Mouse (Mus musculus): ENCODE results near the gene Slc38a2. TPM values are rescaled to one million over a fixed set of nuclear protein-coding genes. Genes with fewer than 3 reads are reported as not detected.

Gene Slc38a2
- polyA plus RNA-seq, 1 experiment from 2014 or later: 199 TPM

- no peaks in the 10 kb centered on the region for H3K9me3 ChIP-seq
- H3K4me1 ChIP-seq: 0 out of 2 replicates have a peak, but pooled peaks cover 1% of the 10 kb centered on the region
- H3K27ac ChIP-seq: no peak overlapping the region
- no peak overlapping the region for H3K4me2 ChIP-seq
- no peaks in the 10 kb centered on the region for H3K36me3 ChIP-seq (replicated peaks)
- H3K27me3 ChIP-seq: no peaks in the 10 kb centered on the region
- ATAC-seq (ENCODE audit: low FRiP score): no peak
- no peak overlapping the region for H3K4me3 ChIP-seq (replicated peaks)
- WGBS: 94% methylated on average over 7 of the region's 7 CpGs
- no peak overlapping the region for H3K9ac ChIP-seq
Measured at GRCm38 (mm10) chr15:96715692-96716080, 16.2 kb upstream of the Slc38a2 start.

DNA sequence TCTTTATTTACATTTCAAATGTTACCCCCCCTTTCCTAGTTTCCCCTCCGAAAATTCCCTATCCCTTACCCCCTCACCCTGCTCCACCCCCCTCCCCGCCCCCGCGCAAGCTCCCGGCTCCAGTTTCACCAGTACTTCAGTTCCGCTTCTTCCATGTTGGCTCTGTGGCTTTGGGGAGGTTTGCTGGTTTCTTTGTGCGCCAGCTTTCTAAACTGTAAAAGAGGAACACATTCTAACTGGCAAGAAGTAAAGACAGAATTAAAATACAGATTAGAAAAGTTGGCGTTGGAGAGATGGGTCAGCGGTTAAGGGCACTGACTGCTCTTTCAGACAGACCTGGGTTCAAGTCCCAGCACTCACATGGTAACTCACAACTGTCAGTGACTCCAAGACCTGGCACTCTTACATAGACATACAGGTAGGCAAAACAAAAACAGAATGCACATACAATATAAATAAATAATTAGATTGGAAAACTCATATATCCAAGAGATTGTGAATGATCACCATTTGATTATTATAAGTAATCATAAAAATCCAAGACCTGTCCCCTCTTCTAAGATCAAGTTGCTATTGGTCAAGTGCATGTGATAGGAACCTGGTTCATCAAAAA lies 15.7 kb upstream of the Slc38a2 start:
- Histone ChIP-seq H3K27ac (no peak overlapping the region), H3K4me1 (peaks cover 5% of the 10 kb centered on the region; the same call in 1 of the 2 replicates), H3K9me3 (no peaks in the 10 kb centered on the region), H3K4me2 (no peak overlapping the region), H3K36me3 (replicated peaks) (no peaks in the 10 kb centered on the region), H3K4me3 (replicated peaks) (no peak overlapping the region), H3K9ac (no peak overlapping the region), H3K27me3 (no peaks in the 10 kb centered on the region)
- WGBS: 91% methylated on average over 9 of the region's 9 CpGs
- no peak for ATAC-seq (ENCODE audit: low FRiP score)

- Histone ChIP-seq H3K27me3 (no peaks in the 10 kb centered on the region), H3K9ac (no peak overlapping the region), H3K36me3 (replicated peaks) (no peaks in the 10 kb centered on the region), H3K27ac (no peak overlapping the region), H3K4me1 (peaks cover 5% of the 10 kb centered on the region; the same call in 1 of the 2 replicates), H3K4me2 (no peak overlapping the region), H3K4me3 (replicated peaks) (no peak overlapping the region), H3K9me3 (no peaks in the 10 kb centered on the region)
- WGBS: 90% methylated on average over 3 of the region's 3 CpGs
- no peak for ATAC-seq (ENCODE audit: low FRiP score)
Measured at GRCm38 (mm10) chr15:96714676-96715016, 15.1 kb upstream of the Slc38a2 start.

GRCm38 (mm10) chr15:96713758-96714675 lies 14.5 kb upstream of the Slc38a2 start:
- ATAC-seq (ENCODE audit: low FRiP score): no peak
- no peaks in the 10 kb centered on the region for H3K27me3 ChIP-seq
- H3K4me3 ChIP-seq (replicated peaks): no peak overlapping the region
- no peak overlapping the region for H3K27ac ChIP-seq
- H3K4me1 ChIP-seq: peaks cover 9% of the 10 kb centered on the region
- WGBS: 94% methylated on average over 6 of the region's 7 CpGs
- no peak overlapping the region for H3K9ac ChIP-seq
- no peak overlapping the region for H3K4me2 ChIP-seq
- no peaks in the 10 kb centered on the region for H3K36me3 ChIP-seq (replicated peaks)
- no peaks in the 10 kb centered on the region for H3K9me3 ChIP-seq

- Histone ChIP-seq H3K9ac (no peak overlapping the region), H3K27ac (no peak overlapping the region), H3K36me3 (replicated peaks) (no peaks in the 10 kb centered on the region), H3K4me2 (no peak overlapping the region), H3K4me1 (peaks cover 11% of the 10 kb centered on the region), H3K9me3 (no peaks in the 10 kb centered on the region), H3K27me3 (no peaks in the 10 kb centered on the region), H3K4me3 (replicated peaks) (no peak overlapping the region)
- ATAC-seq (ENCODE audit: low FRiP score): no peak
- WGBS: 94% methylated on average over 5 of the region's 5 CpGs
Measured at GRCm38 (mm10) chr15:96712338-96712737, 12.8 kb upstream of the Slc38a2 start.

DNA sequence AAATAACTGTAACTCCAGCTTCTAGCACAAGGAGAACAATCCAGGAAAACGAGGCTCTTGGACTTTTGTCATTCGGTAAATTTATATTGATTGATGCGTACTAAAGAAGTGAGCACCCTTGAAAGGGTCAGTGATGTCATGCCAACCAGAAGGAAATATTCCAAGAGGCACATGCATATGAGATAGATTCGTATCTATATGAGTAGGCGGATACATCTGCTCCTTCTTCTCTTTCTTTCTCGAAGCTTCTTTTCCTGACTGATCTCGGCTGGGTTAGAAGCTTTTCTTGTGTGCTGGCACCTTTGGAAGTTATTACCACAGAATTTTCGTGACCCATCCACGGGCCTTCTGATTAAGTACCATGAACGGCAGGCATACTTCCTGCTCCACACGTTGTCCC lies 12.1 kb upstream of the Slc38a2 start:
- Histone ChIP-seq H3K4me1 (peaks cover 11% of the 10 kb centered on the region), H3K9ac (no peak overlapping the region), H3K27me3 (no peaks in the 10 kb centered on the region), H3K4me3 (replicated peaks) (no peak overlapping the region), H3K4me2 (no peak overlapping the region), H3K36me3 (replicated peaks) (no peaks in the 10 kb centered on the region), H3K9me3 (no peaks in the 10 kb centered on the region), H3K27ac (no peak overlapping the region)
- no peak for ATAC-seq (ENCODE audit: low FRiP score)
- 92% methylated on average over 11 of the region's 11 CpGs for WGBS

GRCm38 (mm10) chr15:96710352-96711114 lies 11.0 kb upstream of the Slc38a2 start:
- Histone ChIP-seq H3K9ac (peak overlapping the region; percentile 78), H3K27me3 (no peaks in the 10 kb centered on the region), H3K4me3 (replicated peaks) (peak overlapping the region; percentile 49), H3K4me1 (peaks cover 11% of the 10 kb centered on the region), H3K36me3 (replicated peaks) (no peaks in the 10 kb centered on the region), H3K9me3 (no peaks in the 10 kb centered on the region), H3K27ac (peak overlapping the region; percentile 94), H3K4me2 (peak overlapping the region; percentile 67)
- WGBS: 43% methylated on average over 15 of the region's 15 CpGs
- no peak for ATAC-seq (ENCODE audit: low FRiP score)

DNA sequence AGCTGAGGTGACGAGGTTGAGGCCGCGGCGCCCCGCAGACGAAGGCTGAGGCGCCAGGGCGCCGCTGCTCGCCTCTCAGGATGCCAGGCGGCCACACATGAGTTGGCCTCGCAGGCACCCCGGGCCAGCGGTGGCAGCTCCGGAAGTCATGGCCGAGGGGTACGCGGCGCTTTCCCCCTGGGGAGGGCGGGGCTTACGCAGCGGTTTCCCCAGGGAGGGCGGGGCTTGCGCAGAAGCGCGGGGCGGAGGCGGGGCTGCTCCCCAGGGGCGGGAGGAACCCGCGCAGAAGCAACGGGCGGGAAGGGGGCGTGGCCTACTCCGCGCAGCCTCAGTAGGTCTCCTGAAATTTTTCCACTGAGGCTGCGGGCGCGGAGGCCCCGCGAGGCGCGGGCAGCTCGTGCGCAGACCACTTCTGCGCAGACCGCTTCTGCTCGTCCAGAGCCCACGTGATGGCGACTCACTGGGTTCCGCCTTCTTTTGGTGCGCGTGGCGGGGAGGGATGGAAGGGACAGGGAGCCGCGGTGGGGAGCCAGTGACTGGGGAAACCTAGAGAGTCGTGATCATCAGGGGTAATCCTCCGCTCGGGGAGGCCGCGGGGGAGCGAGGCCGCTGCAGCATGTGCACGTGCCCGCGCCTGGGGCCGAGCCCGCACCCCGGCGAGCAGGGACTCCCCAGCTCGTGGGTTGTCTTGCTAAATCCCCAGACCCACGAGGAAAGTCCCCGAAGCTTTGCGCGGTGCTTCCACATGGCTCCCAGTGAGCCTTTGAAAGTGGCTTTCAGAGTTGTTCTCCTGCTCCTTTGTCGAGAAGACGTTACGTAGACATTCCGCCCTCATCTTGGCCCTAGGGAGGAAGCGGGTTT lies 10.2 kb upstream of the Slc38a2 start:
- Histone ChIP-seq H3K9ac (peak overlapping the region; percentile 78), H3K27me3 (no peaks in the 10 kb centered on the region), H3K4me1 (peaks cover 11% of the 10 kb centered on the region), H3K9me3 (no peaks in the 10 kb centered on the region), H3K36me3 (replicated peaks) (no peaks in the 10 kb centered on the region), H3K27ac (peak overlapping the region; percentile 94), H3K4me2 (peak overlapping the region; percentile 67), H3K4me3 (replicated peaks) (peak overlapping the region; percentile 49)
- WGBS: under 1% methylated on average over 73 of the region's 80 CpGs
- peak; percentile 93 for ATAC-seq (ENCODE audit: low FRiP score)

DNA sequence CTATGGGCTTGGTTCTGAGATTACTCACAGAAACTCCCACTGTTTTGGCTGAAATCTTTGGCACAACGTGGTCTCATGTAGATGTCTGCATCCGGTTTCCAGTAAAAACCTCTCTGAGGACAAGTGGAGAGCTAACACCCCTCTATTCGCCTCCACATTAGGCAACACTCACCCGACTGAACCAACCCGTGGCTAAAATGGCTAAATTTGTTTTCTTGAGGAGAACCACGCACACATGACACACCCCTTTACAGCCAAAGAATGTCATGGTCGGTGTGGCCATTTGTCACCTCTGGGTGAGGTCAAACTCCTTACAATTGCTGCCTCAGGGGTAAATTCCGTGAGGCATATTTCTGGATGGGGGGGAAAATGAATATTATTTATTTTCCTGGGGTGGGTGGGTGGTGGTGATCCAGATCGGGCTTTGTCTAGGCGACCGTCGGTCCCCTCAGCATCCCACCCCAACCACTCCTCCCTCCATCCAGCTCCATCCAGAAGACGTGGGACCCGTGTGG lies 9.5 kb upstream of the Slc38a2 start:
- Histone ChIP-seq H3K4me2 (peak overlapping the region; percentile 67), H3K4me1 (peaks cover 11% of the 10 kb centered on the region), H3K27ac (peak overlapping the region; percentile 94), H3K9me3 (no peaks in the 10 kb centered on the region), H3K36me3 (replicated peaks) (no peaks in the 10 kb centered on the region), H3K27me3 (no peaks in the 10 kb centered on the region), H3K9ac (peak overlapping the region; percentile 67), H3K4me3 (replicated peaks) (peak overlapping the region; percentile 49)
- 40% methylated on average over 14 of the region's 14 CpGs for WGBS
- ATAC-seq (ENCODE audit: low FRiP score): peak; percentile 28

DNA sequence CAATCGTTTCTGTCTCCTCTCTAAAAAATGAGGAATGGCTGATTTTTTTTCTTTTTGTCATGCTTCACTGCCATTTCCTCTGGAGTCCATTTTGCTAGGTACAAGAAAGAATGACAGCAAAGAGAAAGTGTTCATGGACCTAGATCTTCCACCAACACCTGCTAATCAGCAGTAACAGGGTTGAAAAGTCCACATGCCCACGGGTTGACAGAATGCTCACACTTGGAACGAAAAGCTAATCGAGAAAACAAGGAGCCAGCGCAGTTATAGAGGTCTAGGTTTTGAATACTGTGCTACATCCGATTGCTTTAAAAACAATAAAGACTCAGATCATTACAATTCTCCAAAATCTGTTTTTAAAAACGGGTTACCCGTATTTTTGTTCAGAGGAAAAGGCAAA lies 8.9 kb upstream of the Slc38a2 start:
- WGBS: 89% methylated on average over 8 of the region's 8 CpGs
- H3K36me3 ChIP-seq (replicated peaks): no peaks in the 10 kb centered on the region
- H3K27ac ChIP-seq: no peak overlapping the region
- ATAC-seq (ENCODE audit: low FRiP score): no peak
- no peaks in the 10 kb centered on the region for H3K9me3 ChIP-seq
- H3K9ac ChIP-seq: no peak overlapping the region
- 0 out of 2 replicates have a peak overlapping the region, but pooled peaks have one; percentile 67 for H3K4me2 ChIP-seq
- H3K4me3 ChIP-seq (replicated peaks): no peak overlapping the region
- H3K4me1 ChIP-seq: peaks cover 11% of the 10 kb centered on the region
- H3K27me3 ChIP-seq: no peaks in the 10 kb centered on the region

- Histone ChIP-seq H3K36me3 (replicated peaks) (no peaks in the 10 kb centered on the region), H3K27me3 (no peaks in the 10 kb centered on the region), H3K9me3 (no peaks in the 10 kb centered on the region), H3K4me3 (replicated peaks) (no peak overlapping the region), H3K9ac (no peak overlapping the region), H3K27ac (no peak overlapping the region), H3K4me2 (no peak overlapping the region), H3K4me1 (peaks cover 11% of the 10 kb centered on the region)
- WGBS: 80% methylated on average over 2 of the region's 2 CpGs
- ATAC-seq (ENCODE audit: low FRiP score): no peak
Measured at GRCm38 (mm10) chr15:96707936-96708335, 8.4 kb upstream of the Slc38a2 start.

Data from forebrain, embryonic 12.5 days (tissue).